Mouse (Mus musculus): ENCODE data around the gene Igfbp3. TPM values are rescaled to one million over a fixed set of nuclear protein-coding genes. Genes with fewer than 3 reads are reported as not detected.
A peak's percentile ranks its signal among the peaks of the same experiment; 100 is the strongest.

The Igfbp3 gene
- 24.2 and 25.1 TPM in 2 replicates for polyA plus RNA-seq (2015; fragmentation: Nextera tagmentation; extraction: Ambion mirVana)

- Histone ChIP-seq H3K4me3 (ENCODE audit: low read length) (peak within 1 kb of the TSS; percentile 67), H3K27me3 (replicated peaks; ENCODE audit: control insufficient read depth, insufficient read depth, low read length) (no peaks in the 10 kb centered on the region), H3K9ac (ENCODE audit: low read depth, low read length) (peak within 1 kb of the TSS; percentile 89), H3K4me2 (ENCODE audit: low read length) (peak within 1 kb of the TSS; percentile 80), H3K4me1 (ENCODE audit: control insufficient read depth, insufficient read depth, low read depth, low read length) (peaks cover 23% of the 10 kb centered on the region), H3K36me3 (ENCODE audit: control insufficient read depth, insufficient read depth, low read length) (0 out of 2 replicates have a peak, but pooled peaks cover 5% of the 10 kb centered on the region), H3K9me3 (ENCODE audit: control insufficient read depth, low read length) (no peaks in the 10 kb centered on the region), H3K27ac (ENCODE audit: low read depth, low read length) (peak within 1 kb of the TSS; percentile 93)
- under 1% methylated on average over 69 of the region's 104 CpGs for WGBS
- peak; percentile 92 for ATAC-seq
Observed at GRCm38 (mm10) chr11:7213501-7214341, at the start of gene Igfbp3. TSS of gene Igfbp3 (minus strand) at chr11:7213923.

- no peak for ATAC-seq
- H3K9me3 ChIP-seq (ENCODE audit: control insufficient read depth, low read length), result no peaks in the 10 kb centered on the region
- no peak overlapping the region for H3K4me3 ChIP-seq (ENCODE audit: low read length)
- H3K36me3 ChIP-seq (ENCODE audit: control insufficient read depth, insufficient read depth, low read length), result no peaks in the 10 kb centered on the region
- H3K27ac ChIP-seq (ENCODE audit: low read depth, low read length), result no peak overlapping the region
- WGBS, result 96% methylated on average over 5 of the region's 5 CpGs
- H3K4me1 ChIP-seq (ENCODE audit: control insufficient read depth, insufficient read depth, low read depth, low read length), result no peaks in the 10 kb centered on the region
- no peak overlapping the region for H3K9ac ChIP-seq (ENCODE audit: low read depth, low read length)
- no peaks in the 10 kb centered on the region for H3K27me3 ChIP-seq (replicated peaks; ENCODE audit: control insufficient read depth, insufficient read depth, low read length)
- no peak overlapping the region for H3K4me2 ChIP-seq (ENCODE audit: low read length)
Observed at GRCm38 (mm10) chr11:7250870-7251269, 37.1 kb upstream of the Igfbp3 start.

DNA sequence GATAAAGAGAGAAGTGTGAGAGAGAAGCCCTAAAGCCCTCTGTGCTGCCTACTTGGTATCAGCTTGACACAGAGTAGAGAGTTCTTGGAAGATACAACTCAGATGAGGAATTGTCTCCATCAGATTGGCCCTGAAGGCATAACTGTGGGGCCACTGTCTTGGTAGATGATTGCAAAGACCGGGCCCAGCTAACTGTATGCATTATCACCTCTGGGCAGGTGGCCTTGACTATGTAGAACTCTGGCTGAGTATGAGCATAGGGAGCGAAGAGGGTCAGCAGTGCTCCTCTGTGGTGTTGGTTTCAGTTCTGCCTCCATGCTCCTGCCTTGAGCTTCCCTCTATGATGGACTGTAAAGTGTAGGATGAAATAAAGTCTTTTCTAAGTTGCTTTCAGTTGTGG, 36.7 kb upstream of the Igfbp3 start:
- H3K27me3 ChIP-seq (replicated peaks; ENCODE audit: control insufficient read depth, insufficient read depth, low read length), result no peaks in the 10 kb centered on the region
- no peaks in the 10 kb centered on the region for H3K36me3 ChIP-seq (ENCODE audit: control insufficient read depth, insufficient read depth, low read length)
- no peak overlapping the region for H3K27ac ChIP-seq (ENCODE audit: low read depth, low read length)
- 89% methylated on average over 2 of the region's 2 CpGs for WGBS
- no peak overlapping the region for H3K4me3 ChIP-seq (ENCODE audit: low read length)
- H3K4me1 ChIP-seq (ENCODE audit: control insufficient read depth, insufficient read depth, low read depth, low read length), result no peaks in the 10 kb centered on the region
- no peaks in the 10 kb centered on the region for H3K9me3 ChIP-seq (ENCODE audit: control insufficient read depth, low read length)
- no peak overlapping the region for H3K4me2 ChIP-seq (ENCODE audit: low read length)
- no peak overlapping the region for H3K9ac ChIP-seq (ENCODE audit: low read depth, low read length)
- ATAC-seq, result no peak

DNA sequence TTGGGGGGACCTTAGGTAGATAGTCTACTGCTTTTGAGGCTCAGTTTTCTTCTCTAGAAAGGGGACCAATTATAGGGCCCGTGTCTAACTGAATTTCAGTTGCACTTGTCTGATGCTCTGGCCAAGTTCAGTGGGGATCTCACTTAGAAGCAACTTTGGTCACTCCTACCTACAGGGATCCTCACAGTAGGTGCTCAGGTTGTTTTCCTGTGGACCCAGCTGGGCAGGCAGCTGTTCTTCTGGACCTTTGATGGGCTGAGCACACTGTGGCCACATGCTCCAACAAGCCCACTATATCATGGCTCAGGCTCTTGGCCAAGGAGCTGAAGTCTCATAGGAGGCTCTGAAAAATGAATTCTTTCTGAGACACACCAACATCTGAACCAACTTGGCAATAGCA, 31.1 kb upstream of the Igfbp3 start:
- WGBS, result 84% methylated on average over 1 of the region's 1 CpGs
- H3K4me3 ChIP-seq (ENCODE audit: low read length), result no peak overlapping the region
- no peaks in the 10 kb centered on the region for H3K27me3 ChIP-seq (replicated peaks; ENCODE audit: control insufficient read depth, insufficient read depth, low read length)
- no peaks in the 10 kb centered on the region for H3K36me3 ChIP-seq (ENCODE audit: control insufficient read depth, insufficient read depth, low read length)
- H3K4me1 ChIP-seq (ENCODE audit: control insufficient read depth, insufficient read depth, low read depth, low read length), result no peaks in the 10 kb centered on the region
- H3K9me3 ChIP-seq (ENCODE audit: control insufficient read depth, low read length), result no peaks in the 10 kb centered on the region
- no peak overlapping the region for H3K27ac ChIP-seq (ENCODE audit: low read depth, low read length)
- ATAC-seq, result no peak
- no peak overlapping the region for H3K9ac ChIP-seq (ENCODE audit: low read depth, low read length)
- H3K4me2 ChIP-seq (ENCODE audit: low read length), result no peak overlapping the region

- Histone ChIP-seq H3K4me1 (ENCODE audit: control insufficient read depth, insufficient read depth, low read depth, low read length) (no peaks in the 10 kb centered on the region), H3K9me3 (ENCODE audit: control insufficient read depth, low read length) (no peaks in the 10 kb centered on the region), H3K27ac (ENCODE audit: low read depth, low read length) (no peak overlapping the region), H3K9ac (ENCODE audit: low read depth, low read length) (no peak overlapping the region), H3K4me2 (ENCODE audit: low read length) (no peak overlapping the region), H3K27me3 (replicated peaks; ENCODE audit: control insufficient read depth, insufficient read depth, low read length) (no peaks in the 10 kb centered on the region), H3K4me3 (ENCODE audit: low read length) (no peak overlapping the region), H3K36me3 (ENCODE audit: control insufficient read depth, insufficient read depth, low read length) (no peaks in the 10 kb centered on the region)
- ATAC-seq, result no peak
- WGBS, result 56% methylated on average over 4 of the region's 4 CpGs
Observed at GRCm38 (mm10) chr11:7239041-7239740, 25.5 kb upstream of the Igfbp3 start.

DNA sequence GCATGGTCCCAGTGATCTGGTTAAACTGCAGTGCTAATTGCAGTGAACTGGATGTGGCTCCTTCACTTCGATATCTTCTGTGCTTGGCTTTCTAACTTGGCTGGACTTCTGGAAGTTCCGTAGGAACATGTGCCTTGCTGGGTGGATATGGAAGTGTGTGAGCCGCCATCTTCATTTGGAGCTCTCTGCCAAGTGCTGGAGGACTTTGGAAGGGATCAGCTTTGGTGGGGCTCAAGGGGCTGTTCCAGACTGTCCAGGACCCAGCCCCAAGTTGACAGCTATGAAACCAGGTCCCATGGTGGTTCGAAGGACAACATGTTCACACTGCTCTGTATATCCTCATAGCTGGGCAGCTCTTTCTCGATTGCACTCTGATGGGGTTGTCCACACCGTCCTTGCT, 24.8 kb upstream of the Igfbp3 start:
- H3K4me1 ChIP-seq (ENCODE audit: control insufficient read depth, insufficient read depth, low read depth, low read length), result no peaks in the 10 kb centered on the region
- no peak overlapping the region for H3K27ac ChIP-seq (ENCODE audit: low read depth, low read length)
- H3K9me3 ChIP-seq (ENCODE audit: control insufficient read depth, low read length), result no peaks in the 10 kb centered on the region
- no peaks in the 10 kb centered on the region for H3K36me3 ChIP-seq (ENCODE audit: control insufficient read depth, insufficient read depth, low read length)
- no peaks in the 10 kb centered on the region for H3K27me3 ChIP-seq (replicated peaks; ENCODE audit: control insufficient read depth, insufficient read depth, low read length)
- no peak for ATAC-seq
- no peak overlapping the region for H3K4me2 ChIP-seq (ENCODE audit: low read length)
- H3K4me3 ChIP-seq (ENCODE audit: low read length), result no peak overlapping the region
- 88% methylated on average over 6 of the region's 6 CpGs for WGBS
- H3K9ac ChIP-seq (ENCODE audit: low read depth, low read length), result no peak overlapping the region

DNA sequence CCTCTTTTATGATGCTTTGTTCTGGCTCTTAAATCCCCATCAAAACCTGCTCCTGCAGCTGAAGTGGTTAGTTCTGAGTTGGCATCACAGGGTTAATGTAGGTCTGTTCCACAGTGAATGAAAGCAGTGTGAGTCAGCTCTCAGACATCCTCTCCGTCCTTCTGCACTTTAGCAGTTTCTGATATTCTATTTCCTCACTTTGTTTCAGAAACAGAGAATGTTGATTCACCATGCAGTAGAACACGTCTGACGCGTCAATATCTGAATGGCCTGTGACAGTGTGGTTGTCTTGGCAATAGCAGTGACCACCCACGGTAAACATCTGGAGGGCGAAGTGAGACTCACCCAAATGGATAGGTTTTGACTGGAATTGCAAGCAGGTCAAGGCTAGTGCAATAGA, 24.0 kb upstream of the Igfbp3 start:
- H3K9ac ChIP-seq (ENCODE audit: low read depth, low read length), result no peak overlapping the region
- no peaks in the 10 kb centered on the region for H3K9me3 ChIP-seq (ENCODE audit: control insufficient read depth, low read length)
- H3K27me3 ChIP-seq (replicated peaks; ENCODE audit: control insufficient read depth, insufficient read depth, low read length), result no peaks in the 10 kb centered on the region
- H3K36me3 ChIP-seq (ENCODE audit: control insufficient read depth, insufficient read depth, low read length), result no peaks in the 10 kb centered on the region
- 68% methylated on average over 6 of the region's 6 CpGs for WGBS
- H3K4me3 ChIP-seq (ENCODE audit: low read length), result no peak overlapping the region
- no peak overlapping the region for H3K4me2 ChIP-seq (ENCODE audit: low read length)
- no peak for ATAC-seq
- H3K4me1 ChIP-seq (ENCODE audit: control insufficient read depth, insufficient read depth, low read depth, low read length), result no peaks in the 10 kb centered on the region
- H3K27ac ChIP-seq (ENCODE audit: low read depth, low read length), result no peak overlapping the region

DNA sequence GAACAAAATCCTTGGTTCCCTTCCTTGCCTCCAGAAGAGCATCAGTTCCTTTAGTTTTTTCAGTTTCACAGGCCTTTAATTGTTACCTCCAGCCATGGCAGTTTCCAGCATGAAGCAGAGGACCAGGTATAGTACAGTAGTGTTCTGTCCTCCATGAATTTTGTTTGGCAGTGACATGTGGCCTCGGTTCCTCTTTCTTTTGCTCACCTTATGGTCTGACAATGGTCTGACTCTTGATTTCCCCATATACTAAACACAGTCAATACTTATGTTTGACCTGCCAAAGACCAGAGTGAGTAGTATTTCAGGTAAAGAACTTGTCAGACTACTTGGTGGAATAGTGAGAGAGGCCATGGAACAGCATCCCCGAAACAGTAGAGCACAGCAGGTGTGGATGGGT, 23.0 kb upstream of the Igfbp3 start:
- H3K4me1 ChIP-seq (ENCODE audit: control insufficient read depth, insufficient read depth, low read depth, low read length), result no peaks in the 10 kb centered on the region
- no peak overlapping the region for H3K4me3 ChIP-seq (ENCODE audit: low read length)
- no peak overlapping the region for H3K27ac ChIP-seq (ENCODE audit: low read depth, low read length)
- ATAC-seq, result no peak
- no peaks in the 10 kb centered on the region for H3K9me3 ChIP-seq (ENCODE audit: control insufficient read depth, low read length)
- H3K9ac ChIP-seq (ENCODE audit: low read depth, low read length), result no peak overlapping the region
- 97% methylated on average over 2 of the region's 2 CpGs for WGBS
- H3K4me2 ChIP-seq (ENCODE audit: low read length), result no peak overlapping the region
- no peaks in the 10 kb centered on the region for H3K36me3 ChIP-seq (ENCODE audit: control insufficient read depth, insufficient read depth, low read length)
- no peaks in the 10 kb centered on the region for H3K27me3 ChIP-seq (replicated peaks; ENCODE audit: control insufficient read depth, insufficient read depth, low read length)

- Histone ChIP-seq H3K4me1 (ENCODE audit: control insufficient read depth, insufficient read depth, low read depth, low read length) (no peaks in the 10 kb centered on the region), H3K27me3 (replicated peaks; ENCODE audit: control insufficient read depth, insufficient read depth, low read length) (no peaks in the 10 kb centered on the region), H3K36me3 (ENCODE audit: control insufficient read depth, insufficient read depth, low read length) (no peaks in the 10 kb centered on the region), H3K27ac (ENCODE audit: low read depth, low read length) (no peak overlapping the region), H3K9me3 (ENCODE audit: control insufficient read depth, low read length) (no peaks in the 10 kb centered on the region), H3K4me3 (ENCODE audit: low read length) (no peak overlapping the region), H3K9ac (ENCODE audit: low read depth, low read length) (no peak overlapping the region), H3K4me2 (ENCODE audit: low read length) (no peak overlapping the region)
- WGBS, result 37% methylated on average over 3 of the region's 3 CpGs
- ATAC-seq, result no peak; the same call in 1 of the 2 replicates
Observed at GRCm38 (mm10) chr11:7234981-7235609, 21.4 kb upstream of the Igfbp3 start.
